ENCODE assay signal across 17 mouse cellular contexts in the genomic region with DNA sequence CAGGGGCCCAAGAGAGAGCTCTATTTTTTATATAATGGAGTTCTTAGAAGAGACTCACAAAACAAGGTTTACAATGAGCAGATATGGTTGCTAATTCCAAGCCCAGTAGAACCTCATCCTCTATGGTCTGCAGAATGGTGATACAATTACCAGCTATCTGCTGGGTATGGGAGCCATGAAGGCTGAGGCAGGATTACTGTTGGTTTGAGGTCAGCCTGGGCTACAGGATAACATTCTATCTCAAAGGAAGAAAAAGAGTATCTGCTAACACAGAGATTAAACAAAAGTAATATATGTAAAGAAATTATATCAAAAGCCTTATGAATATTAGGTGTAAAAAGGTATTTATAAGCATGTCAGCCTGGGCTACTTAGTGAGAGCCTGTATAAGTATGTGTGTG.
A peak's percentile ranks its signal among the peaks of the same experiment; 100 is the strongest.
DNase-seq lines count a peak whose midpoint lies in the region; ATAC-seq and TF ChIP-seq lines count a peak whose summit lies in the region.
"Had no signal": no experiment of that assay in that cellular context is flagged by ENCODE, and none has a peak within 500 bp of the region (broad histone marks: within the 10 kb centered on the region; RNA-seq: fewer than 3 reads in every experiment).

No protein-coding gene starts in this region.

- intact Hi-C loops in heart, adult 2 months (cut with DNase I), result no loop called here
- intact Hi-C loops in heart, postnatal 10 days (cut with DNase I), result loop anchor here (2.0 to 5.0 kb wide), 2 partner anchors 16 to 40 kb away; no protein-coding TSS in a partner anchor

- TF ChIP-seq EP300 in heart, adult 2 months (IDR thresholded peaks at IDR 0.05; ENCODE audit: insufficient read depth, low read depth, low read length), result no peak
- TF ChIP-seq EP300 in stomach, postnatal 0 days (optimal IDR thresholded peaks at IDR 0.05), result no peak

- peak overlapping the region; percentile 39; the same call in 1 of the 2 replicates for H3K27ac ChIP-seq in heart, adult 2 months
- 0 out of 2 replicates have a peak overlapping the region, but pooled peaks have one; percentile 21 for H3K27ac ChIP-seq in hindbrain, embryonic 15.5 days (replicated peaks)
- H3K27ac ChIP-seq in hindbrain, embryonic 13.5 days, result no peak overlapping the region
- peak overlapping the region; percentile 84 for H3K27ac ChIP-seq in lung, embryonic 14.5 days (ENCODE audit: low read depth)
- H3K27ac ChIP-seq in stomach, postnatal 0 days (replicated peaks), result peak overlapping the region; percentile 78; the same call in 1 of the 2 replicates

- ATAC-seq in hindbrain, embryonic 15.5 days (ENCODE audit: low FRiP score, low read depth), result no peak
- ATAC-seq in hindbrain, embryonic 13.5 days (ENCODE audit: low FRiP score), result no peak
- no peak for ATAC-seq in lung, embryonic 14.5 days (ENCODE audit: insufficient read depth)
- no peak for ATAC-seq in stomach, postnatal 0 days (ENCODE audit: low FRiP score, low TSS enrichment)
- ATAC-seq in frontal cortex, adult (ENCODE audit: low TSS enrichment), result no peak

- no peak for TF ChIP-seq CTCF in heart, adult 2 months (IDR thresholded peaks at IDR 0.05)
- TF ChIP-seq CTCF in lung, embryonic 14.5 days (IDR thresholded peaks at IDR 0.05; ENCODE audit: low read depth), result no peak
- TF ChIP-seq CTCF in stomach, postnatal 0 days (IDR thresholded peaks at IDR 0.05; ENCODE audit: low read depth), result no peak

- H3K4me1 ChIP-seq in heart, adult 2 months (ENCODE audit: control insufficient read depth, insufficient read depth, low read length), result peaks cover 19% of the 10 kb centered on the region
- peaks cover 16% of the 10 kb centered on the region for H3K4me1 ChIP-seq in hindbrain, embryonic 15.5 days (replicated peaks)
- H3K4me1 ChIP-seq in hindbrain, embryonic 13.5 days (replicated peaks), result peaks cover 13% of the 10 kb centered on the region
- peaks cover 7% of the 10 kb centered on the region; the same call in 1 of the 2 replicates for H3K4me1 ChIP-seq in lung, embryonic 14.5 days (ENCODE audit: insufficient read depth)
- H3K4me1 ChIP-seq in stomach, postnatal 0 days (replicated peaks; ENCODE audit: control insufficient read depth, insufficient read depth), result no peaks in the 10 kb centered on the region

- 0 out of 2 replicates have a peak, but pooled peaks cover 5% of the 10 kb centered on the region for H3K9me3 ChIP-seq in hindbrain, embryonic 15.5 days
- H3K9me3 ChIP-seq in hindbrain, embryonic 13.5 days, result peaks cover 8% of the 10 kb centered on the region; the same call in 1 of the 2 replicates
- H3K9me3 ChIP-seq in lung, embryonic 14.5 days (ENCODE audit: low read depth, low read length), result no peaks in the 10 kb centered on the region
- H3K9me3 ChIP-seq in stomach, postnatal 0 days (ENCODE audit: control insufficient read depth, low read length), result no peaks in the 10 kb centered on the region

- no peak overlapping the region for H3K9ac ChIP-seq in heart, adult 2 months (ENCODE audit: low read depth, low read length)
- H3K9ac ChIP-seq in hindbrain, embryonic 15.5 days, result no peak overlapping the region
- no peak overlapping the region for H3K9ac ChIP-seq in hindbrain, embryonic 13.5 days
- no peak overlapping the region for H3K9ac ChIP-seq in lung, embryonic 14.5 days
- H3K9ac ChIP-seq in stomach, postnatal 0 days (ENCODE audit: low read length), result no peak overlapping the region
- H3K9ac ChIP-seq: neural tube, embryonic 15.5 days had no signal

- H3K36me3 ChIP-seq in heart, adult 2 months (ENCODE audit: control insufficient read depth, insufficient read depth, low read length), result peaks cover 30% of the 10 kb centered on the region
- no peaks in the 10 kb centered on the region for H3K36me3 ChIP-seq in hindbrain, embryonic 15.5 days
- no peaks in the 10 kb centered on the region for H3K36me3 ChIP-seq in hindbrain, embryonic 13.5 days
- H3K36me3 ChIP-seq in lung, embryonic 14.5 days (ENCODE audit: insufficient read depth), result no peaks in the 10 kb centered on the region
- H3K36me3 ChIP-seq in stomach, postnatal 0 days (ENCODE audit: control insufficient read depth, insufficient read depth, low read length), result no peaks in the 10 kb centered on the region
- H3K36me3 ChIP-seq: neural tube, embryonic 15.5 days had no signal

- peaks cover 4% of the 10 kb centered on the region for H3K79me2 ChIP-seq in heart, adult 2 months (replicated peaks; ENCODE audit: control insufficient read depth, insufficient read depth, low read length)

- no peak overlapping the region for H3K4me3 ChIP-seq in heart, adult 2 months
- H3K4me3 ChIP-seq in hindbrain, embryonic 15.5 days, result no peak overlapping the region
- no peak overlapping the region for H3K4me3 ChIP-seq in hindbrain, embryonic 13.5 days
- H3K4me3 ChIP-seq in lung, embryonic 14.5 days (ENCODE audit: low read depth, low read length), result no peak overlapping the region
- H3K4me3 ChIP-seq in stomach, postnatal 0 days (ENCODE audit: low read depth, low read length), result no peak overlapping the region
- H3K4me3 ChIP-seq: myocyte; neural tube, embryonic 15.5 days had no signal

- TF ChIP-seq POLR2A in heart, adult 2 months (IDR thresholded peaks at IDR 0.05; ENCODE audit: insufficient read depth, low read depth, low read length), result no peak

- no peaks in the 10 kb centered on the region for H3K27me3 ChIP-seq in heart, adult 2 months (ENCODE audit: control insufficient read depth, insufficient read depth, low read length)
- H3K27me3 ChIP-seq in hindbrain, embryonic 15.5 days, result no peaks in the 10 kb centered on the region
- no peaks in the 10 kb centered on the region for H3K27me3 ChIP-seq in hindbrain, embryonic 13.5 days
- no peaks in the 10 kb centered on the region for H3K27me3 ChIP-seq in lung, embryonic 14.5 days (ENCODE audit: insufficient read depth, low read length)
- H3K27me3 ChIP-seq in stomach, postnatal 0 days (ENCODE audit: control insufficient read depth, insufficient read depth, low read length), result no peaks in the 10 kb centered on the region
- H3K27me3 ChIP-seq: neural tube, embryonic 15.5 days had no signal

- DNase-seq in heart, adult 2 months, result no peak
- no peak for DNase-seq in heart, postnatal 10 days
- DNase-seq in lung, embryonic 14.5 days, result no peak
- no peak for DNase-seq in lung, postnatal 10 days
- DNase-seq in stomach, postnatal 0 days (ENCODE audit: low spot score), result no peak
- DNase-seq: adrenal gland, postnatal 10 days; cerebellum, adult 11-12 months; cerebellum, postnatal 25 days; kidney, adult 18-20 months; kidney, postnatal 4 days; midbrain, embryonic 14.5 days; right cerebral cortex, postnatal 25 days had no signal

- no peak overlapping the region for H3K4me2 ChIP-seq in hindbrain, embryonic 15.5 days
- H3K4me2 ChIP-seq in hindbrain, embryonic 13.5 days, result no peak overlapping the region
- H3K4me2 ChIP-seq in lung, embryonic 14.5 days, result peak overlapping the region; percentile 34; the same call in 1 of the 2 replicates
- H3K4me2 ChIP-seq in stomach, postnatal 0 days (replicated peaks; ENCODE audit: low read depth), result no peak overlapping the region
- H3K4me2 ChIP-seq: neural tube, embryonic 15.5 days had no signal
